Mouse (Mus musculus) heart, postnatal 0 days (tissue): ENCODE results near the gene Camkv.

Experiments used
- CTCF ChIP-seq: IDR thresholded peaks from 2 replicates; pipeline ENCODE4 v1.5.1; 2016; ENCODE audit warnings: antibody characterized with exemption, control low read depth, low read depth
- EP300 ChIP-seq: IDR thresholded peaks from 2 replicates; pipeline ENCODE4 v1.6.1; 2016; ENCODE audit warnings: antibody characterized with exemption, low read depth

DNA sequence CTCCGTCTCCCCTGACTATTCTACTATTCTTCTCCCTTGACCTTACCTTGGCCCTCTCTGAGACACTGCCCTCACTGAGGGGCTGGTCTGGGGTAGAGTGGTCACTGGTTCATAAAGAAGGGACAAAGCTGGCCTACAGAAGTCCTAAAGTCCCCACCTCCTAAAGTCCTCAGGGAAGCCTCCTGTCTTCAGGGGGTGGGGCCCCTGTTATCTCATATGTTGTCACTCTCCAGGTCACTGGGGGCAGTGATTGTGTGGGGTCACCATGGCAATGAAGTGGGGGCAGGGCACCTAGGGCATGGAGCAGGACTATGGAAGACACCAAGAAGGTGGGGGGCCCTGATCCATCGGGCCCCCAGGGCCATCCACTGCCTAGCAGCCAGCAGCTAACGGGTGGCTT, 7.3 kb upstream of the Camkv start, which contains the start of gene Actl11:
- TF ChIP-seq CTCF (no peak), EP300 (no peak)
